Mouse (Mus musculus) stomach, adult 2 months (tissue): ENCODE measurements around the gene Nlrp1b. TPM values are rescaled to one million over a fixed set of nuclear protein-coding genes. Genes with fewer than 3 reads are reported as not detected.

Source experiments
- polyA plus RNA-seq: library from polyadenylated mRNA; depleted of rRNA; stranded (reverse); fragments of >200 nt; gene quantifications from 2 replicates; pipeline ENCODE4 v1.2.3, GENCODE M21; 2012; rRNA removed

The Nlrp1b gene
- 0.10 and 0.13 TPM in 2 replicates for polyA plus RNA-seq

GRCm38 (mm10) chr11:71230684-71231480, at the start of gene Nlrp1b:
TSS of gene Nlrp1b (minus strand) at chr11:71230733.

DNA sequence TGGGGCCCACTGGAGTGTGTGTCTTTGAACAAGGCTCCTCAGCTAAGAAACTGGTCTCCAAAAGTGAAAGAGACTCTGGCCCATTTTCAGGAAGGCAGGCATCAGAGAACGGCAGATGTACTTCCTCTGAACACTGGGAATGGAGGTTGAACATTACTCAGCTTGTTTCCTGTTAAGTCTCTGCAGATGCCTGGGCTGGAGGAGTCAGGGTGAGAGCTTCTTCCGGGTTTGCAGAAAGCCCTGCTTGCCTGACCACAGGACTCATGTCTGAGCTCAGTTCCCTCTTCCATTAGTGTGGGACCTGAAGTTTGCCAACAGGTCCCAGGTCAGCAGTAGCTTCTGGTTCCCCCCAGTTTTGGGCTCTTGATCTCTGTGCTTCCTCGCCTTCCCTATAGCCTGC, 85.9 kb downstream of the Nlrp1b start, which contains the start of gene Nlrp1a:
Gene Nlrp1a (minus strand): TSS at position 44 of the 400 bp plus-strand sequence.

Other genes with a start within 250 kb of the Nlrp1b start
- gene C1qbp, start 247.7 kb downstream of the Nlrp1b start, polyA plus RNA-seq, result 138 and 440 TPM in 2 replicates
- gene Dhx33, start 226.3 kb downstream of the Nlrp1b start, polyA plus RNA-seq, result 3.2 and 7.0 TPM in 2 replicates
- 0.22 and 0.41 TPM in 2 replicates for gene Mis12, start 211.1 kb downstream of the Nlrp1b start, polyA plus RNA-seq
- 2.5 and 3.3 TPM in 2 replicates for gene Derl2, start 210.9 kb downstream of the Nlrp1b start, polyA plus RNA-seq
- gene 6330403K07Rik, start 197.2 kb downstream of the Nlrp1b start, polyA plus RNA-seq, result 0.69 and 1.2 TPM in 2 replicates
- not detected in 2 replicates for gene Nlrp1a, start 86.0 kb downstream of the Nlrp1b start, polyA plus RNA-seq